Mouse (Mus musculus) cerebellum, adult 2 months (tissue): Measurements from ENCODE around the gene Nxpe5.

ENCODE experiments used
- CTCF ChIP-seq: fragments of 200-500 bp; IDR thresholded peaks from 2 replicates; pipeline ENCODE4 v1.5.1; 2011; ENCODE audit warnings: low read depth, mild to moderate bottlenecking, control low read depth, low read length, moderate library complexity, borderline replicate concordance; ENCODE audit not compliant: insufficient read depth
- POLR2A ChIP-seq: fragments of 200-500 bp; IDR thresholded peaks from 2 replicates; pipeline ENCODE4 v1.6.1; 2011; ENCODE audit warnings: low read length, control low read depth, borderline replicate concordance; ENCODE audit not compliant: insufficient read depth

DNA sequence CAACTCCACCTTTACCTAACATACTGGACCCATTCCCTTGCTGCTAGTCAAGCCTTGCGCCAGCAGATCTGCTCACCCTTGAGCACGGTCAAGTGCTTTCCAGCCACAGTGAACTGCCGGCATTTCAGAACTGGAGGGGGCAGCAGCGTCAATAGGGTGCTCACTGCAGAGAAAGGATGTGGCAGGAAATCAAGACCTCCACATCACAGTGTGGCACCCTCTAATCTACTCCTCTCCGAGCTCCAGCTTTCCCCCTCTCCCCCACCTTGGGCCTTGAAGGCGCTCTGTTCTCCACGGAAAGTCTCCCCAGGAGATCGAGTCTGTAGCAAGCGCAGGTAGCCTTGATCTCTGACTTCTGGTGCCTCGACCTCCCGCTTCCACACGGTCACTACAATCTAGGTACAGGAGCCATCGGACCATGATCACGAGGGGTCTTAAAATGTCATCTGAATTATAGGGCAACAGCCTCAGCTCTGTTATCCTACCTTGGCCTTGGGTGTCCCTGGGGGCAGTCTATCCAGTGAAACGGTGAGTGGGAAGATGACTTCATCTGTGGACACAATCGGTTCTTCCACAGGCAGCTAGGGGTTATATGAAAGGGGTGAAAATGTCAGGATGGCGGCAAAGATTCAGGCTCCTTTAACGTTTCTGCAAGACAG, 37.0 kb downstream of the Nxpe5 start:
- TF ChIP-seq CTCF (no peak), POLR2A (0 out of 2 replicates have a peak, but pooled peaks have one; percentile 17)
